Mouse (Mus musculus): ENCODE results near the gene Rnf114.

Rnf114 gene

DNA sequence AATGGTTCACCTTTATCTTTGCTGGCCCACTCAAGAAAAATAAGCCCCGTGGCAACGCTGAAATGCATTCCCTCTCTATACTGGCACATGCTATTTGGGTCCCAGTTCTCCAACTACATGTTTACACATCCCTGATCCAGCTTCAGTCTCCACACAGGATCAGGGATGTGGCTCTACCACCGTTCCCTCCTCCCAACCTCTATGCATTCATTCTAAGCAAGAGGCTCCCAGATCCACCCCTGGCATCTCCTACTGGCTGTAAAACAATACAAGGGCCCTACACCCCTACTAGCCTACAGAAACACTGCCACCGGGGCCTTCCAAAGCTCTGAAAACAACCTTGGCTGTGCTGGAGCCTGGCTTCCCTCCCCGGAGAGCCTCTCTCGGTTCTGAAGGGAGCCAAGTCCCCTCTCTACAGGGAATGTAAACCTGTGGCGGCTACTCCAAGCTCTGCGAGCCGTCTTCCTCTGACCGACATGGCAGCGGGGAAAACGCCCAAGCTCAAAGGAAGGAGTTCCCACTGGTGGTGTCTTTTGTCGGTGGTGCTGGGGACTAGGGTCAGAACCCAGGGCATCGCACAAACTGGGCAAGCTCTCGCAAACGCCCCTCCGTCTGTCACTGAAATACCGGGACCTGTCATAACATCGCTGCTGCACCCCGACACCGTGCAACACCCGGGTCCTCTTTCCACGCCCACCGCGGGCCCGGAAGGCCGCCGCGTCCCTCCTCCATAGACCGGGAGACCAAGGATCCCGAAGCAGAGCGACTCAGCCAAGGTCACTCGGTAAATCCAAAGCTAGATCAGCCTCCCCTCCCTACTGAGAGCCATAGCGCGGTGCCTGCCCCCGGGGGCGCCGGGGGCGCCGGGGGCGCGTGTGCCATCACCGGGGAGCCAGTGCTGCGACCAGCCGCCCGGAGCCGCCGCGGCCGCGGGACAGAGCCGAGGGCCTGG is at the start of gene Rnf114:
Gene Rnf114, plus strand, starts transcription at position 889 of the 952 bp plus-strand sequence.
- in situ Hi-C loops (cut with MboI; ENCODE audit: unreplicated experiment in 2 of 2) = loop anchor here (5.0 kb wide), 1 partner anchor 70 kb away; the partner anchor contains the start of gene Slc9a8 (in 2 of the 2)

DNA sequence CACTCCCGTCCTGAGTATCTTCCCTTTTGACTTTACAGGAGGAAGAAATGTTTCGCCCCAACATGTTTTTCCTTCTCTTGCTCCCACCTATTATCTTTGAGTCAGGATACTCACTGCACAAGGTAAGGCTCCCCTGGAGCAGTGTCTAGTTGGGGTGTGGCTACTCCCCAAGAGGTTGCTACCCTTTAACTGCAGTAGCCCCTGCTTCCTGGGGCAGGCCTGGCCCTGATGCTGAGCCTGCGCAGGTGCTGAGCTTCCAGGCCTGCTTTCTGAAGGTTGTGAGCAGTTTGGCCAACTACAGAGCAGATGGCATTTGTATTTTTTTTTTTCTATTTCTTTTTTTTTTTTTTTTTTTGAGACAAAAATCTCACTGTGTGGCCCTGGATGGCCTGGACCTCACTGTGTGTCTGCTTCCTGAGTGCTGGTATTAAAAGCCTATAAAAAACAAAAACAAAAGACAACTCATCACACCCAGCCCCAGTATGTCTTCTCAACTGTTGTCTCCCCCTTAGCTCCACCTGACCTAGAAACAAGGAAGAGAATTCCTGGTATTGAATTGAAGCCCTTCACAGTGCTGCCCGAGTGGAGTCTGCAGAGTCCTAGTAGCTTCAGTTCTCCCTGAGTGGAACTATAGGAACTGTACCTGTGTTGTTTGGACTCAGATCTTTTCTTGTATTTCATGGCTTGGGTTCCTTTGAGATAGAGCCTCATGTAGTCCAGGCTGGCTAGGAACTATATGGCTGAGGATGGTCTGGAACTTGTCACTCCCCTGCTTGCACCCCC is 48.8 kb upstream of the Rnf114 start:
- in situ Hi-C loops (cut with MboI; ENCODE audit: unreplicated experiment in 2 of 2) = no loop called here

DNA sequence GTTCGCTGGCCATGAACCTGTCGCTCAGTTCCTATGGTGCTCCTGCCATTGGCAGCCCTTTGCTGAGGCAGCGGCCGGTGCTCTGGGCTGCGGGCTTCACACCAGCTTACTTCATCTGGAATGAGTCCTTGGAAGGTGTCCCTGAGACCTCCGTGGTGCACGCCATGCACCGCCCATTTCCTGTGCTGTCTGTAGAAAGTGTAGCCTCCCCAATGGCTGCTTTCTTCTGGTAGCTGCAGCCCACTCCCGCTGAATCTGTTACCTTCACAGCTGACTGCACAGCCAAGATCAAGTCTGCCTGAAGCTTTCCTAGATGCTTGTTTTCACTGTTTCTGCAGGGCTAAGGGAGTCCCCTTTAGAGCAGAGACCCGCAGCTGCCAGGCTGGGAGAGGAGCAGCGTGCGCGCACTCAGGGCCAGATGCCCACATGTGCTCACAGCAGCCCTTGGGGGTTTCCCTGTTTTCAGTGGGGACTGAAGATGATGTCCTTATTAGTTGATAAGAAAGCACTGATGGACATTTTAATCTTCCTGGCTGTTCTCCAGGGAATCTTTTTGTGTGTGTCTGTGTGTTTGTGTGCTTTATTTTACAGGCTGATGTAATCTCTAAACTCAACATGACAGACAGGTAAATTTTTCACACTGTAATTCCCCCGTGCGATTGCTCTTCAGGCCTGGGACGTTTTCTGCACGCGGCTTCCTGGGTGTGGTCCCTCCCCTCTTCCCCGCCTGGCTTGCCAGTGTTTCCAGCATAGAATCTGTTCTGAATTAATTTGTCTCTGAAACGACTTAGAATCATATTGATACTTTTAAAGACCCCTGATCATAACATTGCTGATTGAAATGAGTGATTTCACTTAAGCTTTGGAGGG is 46.3 kb upstream of the Rnf114 start:
- in situ Hi-C loops (cut with MboI; ENCODE audit: unreplicated experiment in 2 of 2) = no loop called here

DNA sequence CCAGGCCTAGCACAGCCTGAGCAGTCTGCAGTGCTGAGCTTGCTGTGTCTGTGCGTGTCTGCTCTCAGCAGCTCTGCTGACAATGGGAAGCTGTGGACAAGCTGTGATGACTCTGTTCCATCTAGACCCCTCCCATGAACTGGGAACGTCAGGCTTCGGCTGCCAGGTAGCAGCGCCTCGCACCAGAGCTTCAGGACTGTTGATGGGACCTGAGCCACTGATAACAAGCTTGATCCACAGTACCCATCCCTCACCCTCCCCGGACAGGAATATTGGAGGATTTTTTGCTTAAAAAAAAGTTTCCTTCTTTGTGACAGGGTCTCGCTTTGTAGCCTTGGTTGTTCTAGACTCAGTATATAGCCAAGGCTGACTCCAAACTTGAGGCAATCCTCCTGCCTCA is 45.2 kb upstream of the Rnf114 start:
- in situ Hi-C loops (cut with MboI; ENCODE audit: unreplicated experiment in 2 of 2) = no loop called here

DNA sequence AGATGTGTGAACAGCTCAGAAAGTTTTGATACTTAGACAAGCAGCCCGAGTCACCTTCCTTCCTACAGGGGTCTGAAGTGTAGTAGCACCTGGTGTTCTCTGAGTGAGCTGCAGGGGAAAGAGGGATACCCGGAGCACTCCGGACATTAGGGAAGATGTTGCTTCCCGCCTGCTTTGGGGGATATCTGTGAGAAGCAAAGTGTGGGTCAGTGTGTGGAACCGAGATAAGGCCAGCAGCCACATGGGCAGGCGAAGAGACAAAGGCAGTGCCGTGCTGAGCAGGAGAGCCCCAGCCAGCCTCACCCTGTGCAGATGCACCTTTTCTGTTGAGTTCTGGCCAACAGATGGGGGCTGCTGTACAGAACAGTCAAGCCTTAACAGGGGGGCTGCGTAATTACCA is 44.8 kb upstream of the Rnf114 start:
- in situ Hi-C loops (cut with MboI; ENCODE audit: unreplicated experiment in 2 of 2) = no loop called here

DNA sequence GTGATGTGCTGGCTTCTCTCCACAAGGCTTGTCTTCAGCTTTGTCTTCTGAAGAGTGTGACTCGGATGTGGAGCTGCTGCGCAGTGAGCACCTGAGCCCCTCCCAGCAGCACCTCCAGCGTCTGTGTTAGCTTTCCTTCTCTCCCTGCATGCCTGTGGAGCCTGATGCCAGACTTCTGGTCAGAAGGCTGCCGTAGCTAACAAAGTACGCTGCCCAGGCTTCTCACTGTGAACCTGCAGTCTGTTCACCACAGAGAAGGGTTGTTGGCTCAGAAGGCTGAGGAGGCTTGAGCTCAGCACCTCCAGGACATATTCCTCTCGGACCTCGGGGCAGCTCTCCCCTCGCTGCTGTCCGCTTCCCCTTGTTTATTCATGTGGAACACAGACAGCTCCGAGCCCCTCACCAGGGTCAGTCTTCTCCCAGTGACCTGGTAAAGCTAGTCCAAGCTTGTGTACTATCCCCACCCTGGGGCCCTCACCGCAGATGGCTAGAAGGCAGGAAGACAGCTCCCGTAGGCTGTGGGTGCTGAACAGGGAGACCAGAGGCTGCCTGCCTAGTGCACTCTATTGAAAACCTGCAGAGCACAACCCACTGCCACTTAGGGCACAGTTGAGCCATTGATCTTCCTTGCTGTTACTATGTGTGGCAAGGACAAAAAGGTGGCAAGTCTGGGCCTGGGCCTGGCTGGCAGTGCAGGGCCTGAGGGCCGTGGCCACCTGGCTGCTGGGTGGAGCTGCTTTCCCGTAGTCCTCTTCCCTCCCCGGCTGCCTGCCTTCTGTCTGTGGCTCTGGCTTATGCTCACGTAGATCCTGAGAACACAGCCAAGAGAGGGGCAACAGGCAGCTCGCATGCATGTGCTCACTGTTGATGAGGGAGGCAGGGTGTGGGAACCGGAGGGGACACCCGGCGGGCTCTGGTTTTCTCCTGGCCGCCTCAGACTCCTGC is 42.8 kb upstream of the Rnf114 start:
- in situ Hi-C loops (cut with MboI; ENCODE audit: unreplicated experiment in 2 of 2) = no loop called here

DNA sequence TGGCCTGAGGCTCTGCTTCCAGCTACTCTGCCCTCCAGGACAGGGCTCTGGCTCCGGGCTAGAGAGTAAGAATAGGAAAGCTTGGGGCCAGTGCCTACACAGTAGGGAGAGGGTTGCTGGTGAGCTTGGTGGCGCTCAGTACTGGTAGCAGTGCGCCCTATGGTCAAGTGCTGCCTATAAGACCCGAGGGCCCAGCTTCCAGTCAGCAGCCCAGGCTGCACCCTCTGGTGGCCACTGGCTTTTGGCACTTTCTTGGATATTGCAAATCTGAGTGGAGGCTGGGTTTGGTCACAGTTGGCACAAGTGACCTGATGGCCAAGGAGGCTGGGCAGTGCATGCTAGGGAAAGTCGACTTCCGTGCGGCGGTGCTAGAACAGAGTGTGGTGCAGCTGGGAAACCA is 41.8 kb upstream of the Rnf114 start:
- in situ Hi-C loops (cut with MboI; ENCODE audit: unreplicated experiment in 2 of 2) = no loop called here

DNA sequence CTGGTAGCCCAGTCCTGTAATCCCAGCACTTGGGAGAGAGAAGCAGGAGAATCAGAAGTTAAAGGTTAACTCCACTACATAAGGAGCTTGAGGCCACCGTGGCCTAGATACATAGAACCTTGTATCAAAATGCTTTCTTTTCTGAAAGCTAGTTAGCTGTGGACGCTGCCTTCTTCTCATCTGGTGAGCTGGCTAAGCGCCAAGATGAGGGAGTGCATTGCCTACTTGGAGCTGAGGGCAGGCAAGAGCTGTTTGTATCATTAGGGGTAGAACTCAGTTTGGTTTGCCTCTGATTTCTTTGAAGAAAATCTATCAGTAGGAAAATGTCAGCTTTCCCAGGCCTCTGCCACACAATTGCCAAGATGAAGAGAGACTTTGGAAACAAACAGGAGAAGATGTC is 38.6 kb upstream of the Rnf114 start:
- in situ Hi-C loops (cut with MboI; ENCODE audit: unreplicated experiment in 2 of 2) = no loop called here

DNA sequence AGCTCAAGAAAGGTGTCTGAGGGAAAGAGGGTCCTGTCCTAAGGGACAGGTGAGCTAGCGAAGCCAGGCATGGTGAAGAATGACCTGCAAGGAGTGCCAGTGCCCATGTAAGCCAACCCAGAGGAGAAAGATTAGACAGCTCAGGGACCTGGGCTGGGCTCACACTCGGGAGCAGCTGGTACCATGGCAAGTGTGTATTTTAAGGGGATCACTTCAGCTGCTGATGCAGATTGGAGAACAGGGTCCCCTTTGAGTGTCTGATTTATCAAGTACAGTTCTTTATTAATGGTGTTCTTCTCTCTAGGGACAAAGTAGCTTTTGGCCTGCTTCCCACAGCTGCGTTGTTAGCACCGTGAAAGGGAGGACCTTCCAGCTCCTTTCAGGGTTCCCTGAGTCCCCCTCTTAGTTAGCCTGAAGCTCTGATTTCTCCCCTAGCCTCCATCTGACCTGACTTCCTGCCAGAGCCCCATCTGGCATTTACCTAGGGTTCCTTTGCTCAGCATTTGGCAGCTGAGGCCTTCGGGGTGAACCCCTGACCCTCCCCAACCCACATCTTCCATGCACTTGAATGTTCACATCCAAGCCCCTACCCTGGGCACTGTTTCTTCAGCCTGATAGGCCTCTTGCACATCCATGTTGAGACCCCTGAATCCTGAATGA is 36.0 kb upstream of the Rnf114 start:
- in situ Hi-C loops (cut with MboI; ENCODE audit: unreplicated experiment in 2 of 2) = no loop called here

DNA sequence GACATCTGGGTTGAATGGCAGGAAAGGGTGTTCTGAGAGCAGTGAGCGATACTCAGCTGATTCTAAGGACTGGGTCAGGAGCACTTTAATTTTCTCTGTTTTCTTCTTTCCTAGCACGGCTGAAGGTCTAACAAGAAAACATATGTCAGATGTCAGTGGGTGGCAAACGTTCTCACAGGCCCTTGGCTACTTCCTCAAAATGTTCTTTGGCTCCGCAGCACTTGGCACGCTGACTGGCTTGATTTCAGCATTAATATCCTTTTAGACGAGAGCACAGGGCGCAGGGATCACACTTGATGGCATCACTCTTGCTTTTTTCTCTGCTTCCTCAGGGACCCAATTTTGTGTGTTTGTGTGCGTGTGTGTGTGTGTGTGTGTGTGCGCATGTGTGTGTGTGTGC is 35.2 kb upstream of the Rnf114 start:
- in situ Hi-C loops (cut with MboI; ENCODE audit: unreplicated experiment in 2 of 2) = no loop called here

DNA sequence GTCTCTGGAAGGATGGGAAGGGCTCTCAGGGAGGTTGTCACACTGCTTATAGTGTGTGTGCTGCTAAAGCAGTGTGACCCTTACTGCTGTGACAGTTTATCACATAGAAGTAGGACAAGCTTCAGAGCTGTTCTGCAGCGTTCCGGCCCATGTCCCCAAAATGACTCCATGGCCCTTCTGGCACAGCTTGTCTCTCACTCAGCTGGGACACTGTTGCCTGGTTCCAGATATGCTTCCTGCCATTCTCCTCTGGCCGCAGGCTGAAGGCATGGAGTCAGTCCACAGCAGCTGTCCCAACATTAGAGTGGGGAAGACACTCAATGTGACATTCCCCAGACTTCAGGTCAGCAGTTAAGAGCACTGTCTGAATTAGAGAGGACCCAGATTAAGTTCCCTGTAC is 33.9 kb upstream of the Rnf114 start:
- in situ Hi-C loops (cut with MboI; ENCODE audit: unreplicated experiment in 2 of 2) = no loop called here

DNA sequence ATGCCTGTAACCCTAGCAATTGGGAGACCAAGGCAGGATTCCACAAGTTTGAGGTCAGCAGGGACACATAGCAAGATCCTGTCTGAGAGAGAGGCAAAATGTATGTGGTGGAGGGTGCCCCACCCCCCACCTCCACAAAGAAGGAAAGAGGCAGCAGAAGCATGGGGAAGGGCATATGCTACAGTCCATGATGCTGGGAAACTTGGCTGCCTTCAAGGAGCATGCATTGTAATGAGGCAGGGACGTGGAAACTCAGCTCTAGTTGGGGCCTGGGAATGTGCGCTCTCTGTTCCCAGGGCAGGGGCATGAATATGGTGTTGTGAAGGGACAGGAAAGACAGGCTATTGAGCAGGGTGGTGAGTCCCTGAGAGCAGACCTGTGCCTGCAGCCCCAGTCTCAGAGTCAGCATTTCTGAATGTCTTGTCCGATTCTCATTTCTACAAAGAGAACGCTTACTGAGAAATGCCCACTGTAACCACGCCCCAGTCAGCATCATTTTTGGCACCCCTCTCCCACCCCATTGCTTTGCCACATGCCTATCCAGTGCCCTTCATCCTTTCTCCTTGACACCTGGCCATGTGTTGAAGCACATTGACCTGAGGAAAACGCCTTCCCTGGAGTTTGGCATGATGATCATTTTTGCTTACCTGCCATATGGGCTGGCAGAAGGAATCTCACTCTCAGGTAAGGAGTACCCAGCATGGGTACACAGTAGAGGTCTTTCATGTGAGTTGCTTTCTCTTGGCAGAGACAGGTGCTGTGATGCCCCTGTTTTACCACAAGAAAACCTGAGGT is 33.2 kb upstream of the Rnf114 start:
- in situ Hi-C loops (cut with MboI; ENCODE audit: unreplicated experiment in 2 of 2) = no loop called here

DNA sequence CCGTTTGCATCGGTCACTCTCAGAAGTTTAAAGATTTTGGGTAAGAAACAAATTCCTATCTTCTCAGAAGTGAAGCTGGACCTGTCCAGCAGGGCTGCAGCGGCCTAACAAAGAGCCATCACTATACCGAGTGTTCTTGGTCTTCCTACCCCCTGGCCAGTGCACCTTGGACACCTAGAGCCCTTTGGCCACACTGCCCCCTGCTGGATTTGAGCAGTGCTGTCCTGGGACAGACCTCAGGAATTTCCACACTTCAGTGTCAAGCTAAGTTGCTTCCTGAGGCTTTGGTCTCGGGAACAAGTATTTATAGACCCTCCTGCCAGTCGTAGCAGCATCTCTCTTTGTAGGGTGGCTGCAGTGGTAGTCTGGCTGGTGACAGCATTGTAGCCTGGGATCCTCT is 29.5 kb upstream of the Rnf114 start:
- in situ Hi-C loops (cut with MboI; ENCODE audit: unreplicated experiment in 2 of 2) = loop anchor here in 1 of 2 experiments (5.0 kb wide), 1 partner anchor 41 kb away; the partner anchor contains the start of gene Slc9a8

DNA sequence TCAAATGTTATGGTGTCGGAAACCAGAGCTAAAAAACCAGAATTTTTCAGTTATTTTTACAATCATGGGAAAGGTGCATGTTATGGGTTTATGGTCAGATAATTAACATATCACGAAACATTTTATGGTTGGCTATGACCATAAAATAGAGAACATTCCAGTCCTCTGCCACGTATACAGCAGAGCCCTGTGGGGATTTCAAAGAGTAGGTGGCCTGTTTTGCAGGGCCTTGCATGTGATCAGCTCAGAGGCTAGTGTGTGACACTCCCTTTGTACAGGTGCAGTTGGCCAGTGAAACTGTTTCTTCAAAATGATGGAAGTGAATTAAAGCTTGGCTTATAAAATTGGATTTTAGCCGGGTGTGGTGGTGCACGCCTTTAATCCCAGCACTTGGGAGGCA is 28.6 kb upstream of the Rnf114 start:
- in situ Hi-C loops (cut with MboI; ENCODE audit: unreplicated experiment in 2 of 2) = loop anchor here in 1 of 2 experiments (5.0 kb wide), 1 partner anchor 42 kb away; the partner anchor contains the start of gene Slc9a8

DNA sequence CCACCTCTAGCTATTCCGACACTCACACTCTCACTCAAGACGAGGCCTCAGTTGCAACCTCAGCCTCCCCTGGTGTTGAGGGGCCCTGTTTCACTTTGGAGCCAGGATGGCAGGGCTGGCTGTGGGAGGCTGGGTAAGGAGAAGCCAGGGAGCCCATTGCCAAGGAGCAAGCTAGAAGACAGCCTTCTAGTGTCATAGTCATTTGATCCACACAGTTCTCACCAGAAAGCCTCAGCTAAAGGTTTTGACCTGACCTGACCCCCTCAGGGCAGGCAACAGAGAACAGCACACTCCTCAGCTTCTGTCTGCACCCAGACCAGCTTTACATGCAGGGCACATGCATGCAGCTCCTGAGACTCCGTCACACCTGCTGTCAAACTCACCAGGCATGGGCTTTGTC is 26.5 kb upstream of the Rnf114 start:
- in situ Hi-C loops (cut with MboI; ENCODE audit: unreplicated experiment in 2 of 2) = no loop called here

DNA sequence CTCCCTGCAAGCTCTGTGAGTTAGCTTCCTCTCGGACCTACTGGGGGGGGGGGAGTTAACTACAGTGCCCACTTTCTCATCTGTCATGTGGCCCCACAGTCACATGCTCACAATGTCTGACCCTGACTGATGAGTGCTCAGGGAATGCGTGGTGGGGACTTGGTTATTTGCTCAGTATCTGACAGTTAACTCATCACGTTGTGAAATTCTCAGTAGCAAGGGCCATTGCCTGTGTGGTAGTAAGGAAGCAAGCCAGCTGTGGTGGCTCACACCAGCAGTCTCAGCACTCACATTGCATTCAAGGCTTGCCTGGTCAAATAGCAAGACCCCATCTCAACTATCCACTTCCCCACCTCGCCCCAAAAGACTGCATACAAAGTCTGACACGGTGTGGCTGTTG is 25.2 kb upstream of the Rnf114 start:
- in situ Hi-C loops (cut with MboI; ENCODE audit: unreplicated experiment in 2 of 2) = no loop called here

DNA sequence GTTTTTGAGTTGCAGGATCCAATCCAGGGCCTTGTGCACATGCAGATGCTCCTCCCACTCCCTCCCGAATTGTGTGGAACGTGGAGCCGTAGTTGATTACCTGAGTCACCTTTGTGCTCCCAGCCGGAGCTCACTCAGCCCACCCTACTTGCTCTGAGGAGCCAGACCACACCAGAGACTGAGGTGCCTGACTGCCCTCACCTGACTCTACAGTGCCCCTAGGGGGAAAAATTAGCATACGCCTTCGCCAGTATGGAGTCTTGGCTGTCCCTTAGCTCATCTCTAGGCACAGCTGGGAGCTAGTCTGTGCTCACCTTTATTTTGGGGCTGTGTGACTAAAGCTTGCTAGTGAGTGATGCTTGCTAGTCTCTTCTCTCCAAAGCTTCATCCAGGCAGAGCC is 24.0 kb upstream of the Rnf114 start:
- in situ Hi-C loops (cut with MboI; ENCODE audit: unreplicated experiment in 2 of 2) = no loop called here

DNA sequence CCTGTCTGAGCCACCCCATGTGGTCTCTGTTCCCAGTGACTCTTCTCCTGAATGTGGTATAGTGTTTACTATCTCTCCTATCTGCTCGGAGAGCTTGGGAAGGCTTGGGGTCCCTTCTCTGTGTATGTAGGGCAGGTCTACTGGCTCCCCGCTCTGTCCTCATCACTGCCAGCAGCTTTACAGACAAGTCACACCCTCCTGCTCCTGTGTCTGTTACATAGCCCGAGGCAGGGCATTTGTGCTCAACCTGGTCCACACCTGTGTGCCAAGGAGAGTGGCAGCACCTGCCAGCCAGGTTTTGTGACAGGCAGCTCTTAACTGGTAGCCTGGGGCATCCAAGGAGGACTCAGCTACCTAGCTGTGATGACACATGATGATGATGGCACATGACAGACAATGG is 21.8 kb upstream of the Rnf114 start:
- in situ Hi-C loops (cut with MboI; ENCODE audit: unreplicated experiment in 2 of 2) = no loop called here
